Comparison of ENCODE assay signal across 8 mouse cellular contexts in genomic region chr6:127155468-127155867, GRCm38 (mm10). TPM values are rescaled to one million over a fixed set of nuclear protein-coding genes. Genes with fewer than 3 reads are reported as not detected.
DNase-seq lines count a peak whose midpoint lies in the region; ATAC-seq and TF ChIP-seq lines count a peak whose summit lies in the region.

No protein-coding gene starts in this region.

- no peak overlapping the region for H3K9ac ChIP-seq in hindbrain, embryonic 12.5 days
- no peak overlapping the region for H3K9ac ChIP-seq in liver, embryonic 13.5 days
- H3K9ac ChIP-seq in neural tube, embryonic 15.5 days (replicated peaks) = peak overlapping the region; percentile 6; the same call in 1 of the 2 replicates

- DNase-seq in gastrocnemius, adult 2 months = no peak
- DNase-seq in gastrocnemius, postnatal 25 days = no peak
- DNase-seq in embryonic facial prominence, embryonic 10.5 days (ENCODE audit: low spot score) = peak; percentile 48
- DNase-seq in liver, embryonic 13.5 days = no peak
- no peak for DNase-seq in c-Kit-positive CD71-positive TER-119-positive erythroid progenitor cells, embryonic 14.5 days (ENCODE audit: low spot score)
- DNase-seq in yolk sac, embryonic 10.5 days (ENCODE audit: low spot score) = no peak

- H3K4me3 ChIP-seq in gastrocnemius, adult 2 months = peak overlapping the region; percentile 80
- H3K4me3 ChIP-seq in embryonic facial prominence, embryonic 10.5 days = peak overlapping the region; percentile 90
- peak overlapping the region; percentile 60 for H3K4me3 ChIP-seq in hindbrain, embryonic 12.5 days
- peak overlapping the region; percentile 67 for H3K4me3 ChIP-seq in liver, embryonic 13.5 days (replicated peaks)
- peak overlapping the region; percentile 48 for H3K4me3 ChIP-seq in neural tube, embryonic 15.5 days (replicated peaks)

- H3K9me3 ChIP-seq in embryonic facial prominence, embryonic 10.5 days = no peaks in the 10 kb centered on the region
- H3K9me3 ChIP-seq in hindbrain, embryonic 12.5 days (replicated peaks) = no peaks in the 10 kb centered on the region
- H3K9me3 ChIP-seq in liver, embryonic 13.5 days (replicated peaks) = no peaks in the 10 kb centered on the region
- H3K9me3 ChIP-seq in neural tube, embryonic 15.5 days (replicated peaks) = no peaks in the 10 kb centered on the region

- TF ChIP-seq CTCF in gastrocnemius, adult 2 months (IDR thresholded peaks at IDR 0.05) = no peak

- WGBS in embryonic facial prominence, embryonic 10.5 days = under 1% methylated on average over 15 of the region's 15 CpGs
- 2% methylated on average over 15 of the region's 15 CpGs for WGBS in hindbrain, embryonic 12.5 days
- 2% methylated on average over 15 of the region's 15 CpGs for WGBS in liver, embryonic 13.5 days (ENCODE audit: insufficient replicate concordance)
- under 1% methylated on average over 15 of the region's 15 CpGs for WGBS in neural tube, embryonic 15.5 days

- ATAC-seq in hindbrain, embryonic 12.5 days (ENCODE audit: low FRiP score) = no peak
- ATAC-seq in liver, embryonic 13.5 days (ENCODE audit: low read depth) = no peak
- no peak for ATAC-seq in neural tube, embryonic 15.5 days (ENCODE audit: low FRiP score)

- H3K4me2 ChIP-seq in hindbrain, embryonic 12.5 days (replicated peaks) = peak overlapping the region; percentile 89
- H3K4me2 ChIP-seq in liver, embryonic 13.5 days = peak overlapping the region; percentile 86
- peak overlapping the region; percentile 89 for H3K4me2 ChIP-seq in neural tube, embryonic 15.5 days

- H3K36me3 ChIP-seq in embryonic facial prominence, embryonic 10.5 days (replicated peaks) = no peaks in the 10 kb centered on the region
- no peaks in the 10 kb centered on the region for H3K36me3 ChIP-seq in hindbrain, embryonic 12.5 days
- H3K36me3 ChIP-seq in liver, embryonic 13.5 days = no peaks in the 10 kb centered on the region
- H3K36me3 ChIP-seq in neural tube, embryonic 15.5 days = no peaks in the 10 kb centered on the region

- H3K27ac ChIP-seq in gastrocnemius, adult 2 months = peak overlapping the region; percentile 76
- peak overlapping the region; percentile 96 for H3K27ac ChIP-seq in embryonic facial prominence, embryonic 10.5 days (replicated peaks)
- H3K27ac ChIP-seq in hindbrain, embryonic 12.5 days = no peak overlapping the region
- H3K27ac ChIP-seq in liver, embryonic 13.5 days = no peak overlapping the region
- no peak overlapping the region for H3K27ac ChIP-seq in neural tube, embryonic 15.5 days (replicated peaks)

- peaks cover 37% of the 10 kb centered on the region for H3K27me3 ChIP-seq in embryonic facial prominence, embryonic 10.5 days (replicated peaks; ENCODE audit: low read depth, poor library complexity, severe bottlenecking)
- H3K27me3 ChIP-seq in hindbrain, embryonic 12.5 days = peaks cover 68% of the 10 kb centered on the region
- H3K27me3 ChIP-seq in liver, embryonic 13.5 days = peaks cover 93% of the 10 kb centered on the region
- peaks cover 57% of the 10 kb centered on the region for H3K27me3 ChIP-seq in neural tube, embryonic 15.5 days (replicated peaks)

- peaks cover 56% of the 10 kb centered on the region for H3K4me1 ChIP-seq in embryonic facial prominence, embryonic 10.5 days
- H3K4me1 ChIP-seq in hindbrain, embryonic 12.5 days = peaks cover 44% of the 10 kb centered on the region
- peaks cover 51% of the 10 kb centered on the region for H3K4me1 ChIP-seq in liver, embryonic 13.5 days (replicated peaks)
- H3K4me1 ChIP-seq in neural tube, embryonic 15.5 days = peaks cover 53% of the 10 kb centered on the region

- intact Hi-C loops in gastrocnemius, adult 2 months (cut with DNase I) = no loop called here

RNA-seq across cellular contexts. Expression of gene Ccnd2, which starts 3.5 kb away (rescaled TPM):
- 10 to 100 TPM in 1 of 2 experiments, 1 to 10 TPM in 1; 6.9 to 16.6 TPM for total RNA-seq in gastrocnemius, adult 2 months (2021)
- total RNA-seq in gastrocnemius, postnatal 25 days (2021) = 10 to 100 TPM; 17.1 to 35.7 TPM
- 1,002 and 1,039 TPM in 2 replicates for polyA plus RNA-seq in embryonic facial prominence, embryonic 10.5 days (2016; fragmentation: Nextera tagmentation; extraction: Ambion mirVana)
- polyA plus RNA-seq in hindbrain, embryonic 12.5 days (2016; fragmentation: Nextera tagmentation; extraction: Ambion mirVana) = 565 and 605 TPM in 2 replicates
- 109 and 129 TPM in 2 replicates for polyA plus RNA-seq in liver, embryonic 13.5 days (2015; fragmentation: Nextera tagmentation; extraction: Ambion mirVana)
- 155 and 302 TPM in 2 replicates for polyA plus RNA-seq in neural tube, embryonic 15.5 days (2015; fragmentation: Nextera tagmentation; extraction: Ambion mirVana)

RNA-seq across cellular contexts. Expression of gene Tigar, which starts 46.1 kb away (rescaled TPM):
- 100 to 1,000 TPM in 1 of 2 experiments, 10 to 100 TPM in 1; 76.6 to 103 TPM for total RNA-seq in gastrocnemius, adult 2 months (2021)
- total RNA-seq in gastrocnemius, postnatal 25 days (2021) = 10 to 100 TPM; 40.9 to 48.8 TPM
- 5.7 and 7.2 TPM in 2 replicates for polyA plus RNA-seq in embryonic facial prominence, embryonic 10.5 days (2016; fragmentation: Nextera tagmentation; extraction: Ambion mirVana)
- 8.3 and 9.5 TPM in 2 replicates for polyA plus RNA-seq in hindbrain, embryonic 12.5 days (2016; fragmentation: Nextera tagmentation; extraction: Ambion mirVana)
- 1.0 and 1.4 TPM in 2 replicates for polyA plus RNA-seq in liver, embryonic 13.5 days (2015; fragmentation: Nextera tagmentation; extraction: Ambion mirVana)
- 6.3 and 7.3 TPM in 2 replicates for polyA plus RNA-seq in neural tube, embryonic 15.5 days (2015; fragmentation: Nextera tagmentation; extraction: Ambion mirVana)

Comparison
In these comparisons a context has a peak if more than half of its experiments do, and no peak if none do; other contexts are left out.
1. H3K27ac ChIP-seq: peak in gastrocnemius, adult 2 months (single experiment) and embryonic facial prominence, embryonic 10.5 days (single experiment); none in hindbrain, embryonic 12.5 days (single experiment), liver, embryonic 13.5 days (single experiment) and neural tube, embryonic 15.5 days (single experiment).
2. Peak in every context shown above with its lines, with median percentiles within 50 percentile points of each other: H3K4me3 ChIP-seq and H3K4me2 ChIP-seq.